Mouse (Mus musculus) left cerebral cortex, postnatal 14 days (tissue): ENCODE data around the gene Ltc4s. TPM values are rescaled to one million over a fixed set of nuclear protein-coding genes. Genes with fewer than 3 reads are reported as not detected.

Experiments
- DNase-seq, 2 experiments: peaks; one replicate each; pipeline ENCODE4 v3.0.0; 2021 to 2022; ENCODE audit warnings: low spot score in 2 of 2, mixed read lengths in 1 of 2
- intact Hi-C: fragments of 180-260 bp; cut with DNase I; formaldehyde crosslinking; loops from one replicate; pipeline ENCODE4 v1.15.1; 2025
- total RNA-seq, 2 experiments: library from RNA; stranded (reverse); gene quantifications; 2 replicates each; pipeline ENCODE4 v1.2.3; 2021

The Ltc4s gene
- total RNA-seq, 2 experiments from 2014 or later = 11.4 to 11.6 TPM

- no peak for DNase-seq
- intact Hi-C loops = no loop called here
Observed at GRCm38 (mm10) chr11:50227226-50227625, 11.2 kb downstream of the Ltc4s start.

- DNase-seq = no peak
- intact Hi-C loops = no loop called here
Observed at GRCm38 (mm10) chr11:50226406-50226805, 12.0 kb downstream of the Ltc4s start.

GRCm38 (mm10) chr11:50225611-50226378 is 12.6 kb downstream of the Ltc4s start:
- intact Hi-C loops = loop anchor here (2.0 kb wide), 1 partner anchor 15 kb away; the partner anchor contains the start of genes Mgat4b and Sqstm1
- no peak for DNase-seq

GRCm38 (mm10) chr11:50224671-50225530 is 13.5 kb downstream of the Ltc4s start:
- intact Hi-C loops = loop anchor here (2.0 kb wide), 1 partner anchor 14 kb away; the partner anchor contains the start of genes Mgat4b and Sqstm1
- peak; percentile 72 to 83 for DNase-seq

- peak in 1 of 2 experiments; percentile 38 for DNase-seq
- intact Hi-C loops = loop anchor here (2.0 kb wide), 1 partner anchor 13 kb away; the partner anchor contains the start of genes Mgat4b and Sqstm1
Observed at GRCm38 (mm10) chr11:50223783-50224662, 14.4 kb downstream of the Ltc4s start.

GRCm38 (mm10) chr11:50222559-50223276 is 15.7 kb downstream of the Ltc4s start:
- DNase-seq = no peak
- intact Hi-C loops = no loop called here

- no peak for DNase-seq
Observed at GRCm38 (mm10) chr11:50219833-50220232, 18.6 kb downstream of the Ltc4s start.

GRCm38 (mm10) chr11:50217811-50218210 is 20.6 kb downstream of the Ltc4s start:
- intact Hi-C loops = no loop called here
- no peak for DNase-seq

More at GRCm38 (mm10) chr11:50219833-50220232, 18.6 kb downstream of the Ltc4s start:
- intact Hi-C loops = no loop called here

GRCm38 (mm10) chr11:50216724-50217366 is 21.6 kb downstream of the Ltc4s start:
- intact Hi-C loops = no loop called here

GRCm38 (mm10) chr11:50215633-50216032 is 22.8 kb downstream of the Ltc4s start:
- DNase-seq = no peak
- intact Hi-C loops = no loop called here

More at GRCm38 (mm10) chr11:50216724-50217366, 21.6 kb downstream of the Ltc4s start:
- DNase-seq = no peak

GRCm38 (mm10) chr11:50214631-50215030 is 23.8 kb downstream of the Ltc4s start:
- intact Hi-C loops = no loop called here
- no peak for DNase-seq

- intact Hi-C loops = no loop called here
Observed at GRCm38 (mm10) chr11:50212848-50213758, 25.3 kb downstream of the Ltc4s start.

GRCm38 (mm10) chr11:50212060-50212739 is 26.2 kb downstream of the Ltc4s start:
- DNase-seq = no peak
- intact Hi-C loops = no loop called here

More at GRCm38 (mm10) chr11:50212848-50213758, 25.3 kb downstream of the Ltc4s start:
- peak in 1 of 2 experiments; percentile 55 for DNase-seq

GRCm38 (mm10) chr11:50211322-50212059 is 26.9 kb downstream of the Ltc4s start:
- intact Hi-C loops = loop anchor here (2.0 kb wide), 1 partner anchor 13 kb away; no protein-coding TSS in a partner anchor
- no peak for DNase-seq

- intact Hi-C loops = loop anchor here (2.0 kb wide), 1 partner anchor 14 kb away; no protein-coding TSS in a partner anchor
- peak; percentile 78 to 84 for DNase-seq
Observed at GRCm38 (mm10) chr11:50210505-50211151, 27.8 kb downstream of the Ltc4s start, which contains the start of the genes Sqstm1 and Mgat4b. Sqstm1 (minus strand) TSS chr11:50210827. Mgat4b (plus strand) TSS chr11:50210890.
